Mouse (Mus musculus) kidney, adult 2 months (tissue): Measurements from ENCODE around the gene Esp24.
"Not testable (repeated sequence)": the region's sequence is repeated elsewhere in the genome, so short reads cannot be mapped to it uniquely, and the experiment has no call there.

ENCODE experiments used
- CTCF ChIP-seq: fragments of 200-500 bp; conservative IDR thresholded peaks from 2 replicates; pipeline ENCODE4 v1.5.1; 2011; ENCODE audit warnings: low read depth, mild to moderate bottlenecking, control low read depth, low read length, moderate library complexity, mixed read lengths; ENCODE audit not compliant: insufficient read depth, insufficient read length
- POLR2A ChIP-seq: fragments of 200-500 bp; IDR thresholded peaks from one replicate; pipeline ENCODE4 v1.6.1; 2011; ENCODE audit warnings: low read depth, low read length, control low read depth

DNA sequence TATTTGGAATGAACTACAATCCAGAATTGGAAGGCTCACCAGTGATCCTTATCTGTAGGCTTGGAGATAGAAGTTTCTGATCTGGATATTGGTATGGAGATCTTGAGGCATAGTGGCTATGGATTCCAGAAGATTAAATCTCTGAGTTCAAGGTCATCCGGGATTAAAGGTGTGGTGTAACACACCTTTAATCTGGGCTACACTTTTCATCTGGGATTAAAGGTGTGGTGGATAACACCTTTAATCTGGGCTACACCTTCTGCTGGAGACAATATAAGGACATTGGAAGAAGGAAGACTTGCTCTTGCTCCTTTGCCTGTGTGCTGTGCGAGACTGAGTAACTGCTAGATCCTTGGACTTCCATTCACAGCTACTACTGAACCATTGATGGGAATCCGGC, at the start of gene Esp24:
- not testable (repeated sequence) for TF ChIP-seq POLR2A, CTCF
